Mouse (Mus musculus) layer of hippocampus, adult 8-10 months (tissue): ENCODE measurements around the gene Tgif1. TPM values are rescaled to one million over a fixed set of nuclear protein-coding genes. Genes with fewer than 3 reads are reported as not detected.
A peak's percentile ranks its signal among the peaks of the same experiment; 100 is the strongest.
"Not testable (repeated sequence)": the region's sequence is repeated elsewhere in the genome, so short reads cannot be mapped to it uniquely, and the experiment has no call there.

ENCODE experiments used
- DNase-seq, 2 experiments: peaks; one replicate each; pipeline ENCODE4 v3.0.0; 2022; ENCODE audit warnings: low spot score in 2 of 2
- total RNA-seq, 4 experiments: library from RNA; stranded (reverse); gene quantifications; 2 replicates each; pipeline ENCODE4 v1.2.4; 2022

Tgif1 gene
- total RNA-seq, 4 experiments from 2014 or later: 1.8 to 9.1 (median 5.3) TPM

DNA sequence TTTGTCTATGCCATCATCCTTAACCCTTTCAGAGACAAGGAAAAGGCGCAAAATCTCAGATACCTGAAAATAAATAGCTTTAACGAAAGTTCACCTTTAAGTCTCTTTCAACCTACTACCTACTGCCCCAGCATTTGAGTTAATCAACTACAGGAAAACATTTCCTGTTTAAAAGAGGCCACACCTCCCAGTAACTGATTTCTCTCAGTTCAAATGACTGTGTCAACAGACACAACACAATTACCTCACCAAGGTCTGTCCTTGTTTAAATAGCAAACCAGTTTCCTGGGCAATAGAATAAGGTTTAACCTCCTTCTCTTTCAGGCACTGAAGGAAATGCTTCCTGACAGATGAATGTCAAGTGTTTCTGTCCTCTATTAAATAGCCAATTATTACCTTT, 7.8 kb downstream of the Tgif1 start:
- DNase-seq: no peak

DNA sequence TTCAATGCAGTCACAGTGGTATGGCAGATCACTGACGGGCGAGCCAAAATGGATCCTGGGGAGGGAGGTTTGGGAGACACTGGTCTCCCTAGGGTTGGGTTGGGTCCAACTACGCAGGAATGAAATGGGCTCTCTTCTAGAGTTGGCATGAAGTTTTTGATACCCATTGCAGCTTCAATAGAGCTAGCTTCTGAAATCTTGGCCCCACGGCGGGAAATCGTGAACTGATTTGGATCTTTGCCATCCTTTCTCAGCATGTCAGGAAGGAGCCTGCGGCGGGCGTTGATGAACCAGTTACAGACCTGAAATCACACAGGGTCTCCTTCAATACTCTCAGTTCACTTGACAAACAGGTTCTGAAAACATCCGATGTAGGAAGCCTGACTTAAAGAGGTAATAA, 8.4 kb downstream of the Tgif1 start:
- DNase-seq: no peak

- DNase-seq: no peak
Observed at GRCm38 (mm10) chr17:70843252-70843651, 10.1 kb downstream of the Tgif1 start.

- DNase-seq: no peak
Observed at GRCm38 (mm10) chr17:70838533-70838932, 14.8 kb downstream of the Tgif1 start.

GRCm38 (mm10) chr17:70838031-70838430, 15.3 kb downstream of the Tgif1 start:
- DNase-seq: no peak

DNA sequence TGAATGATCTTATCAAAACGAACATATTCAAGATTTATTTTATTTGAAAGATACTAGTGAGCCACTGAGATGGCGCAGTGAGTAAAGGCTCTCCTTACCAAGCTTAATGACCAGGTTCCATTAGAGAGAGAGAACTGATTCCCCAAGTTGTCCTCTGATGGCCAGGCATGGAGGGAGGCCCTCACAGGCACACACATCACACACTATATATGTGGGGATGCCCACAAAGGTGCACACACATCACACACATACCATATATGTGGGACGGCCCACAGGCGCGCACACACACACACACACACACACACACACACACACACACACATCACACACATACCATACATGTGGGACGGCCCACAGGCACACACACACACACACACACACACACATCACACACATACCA, 15.9 kb downstream of the Tgif1 start:
- not testable (repeated sequence) for DNase-seq

GRCm38 (mm10) chr17:70836820-70837219, 16.5 kb downstream of the Tgif1 start:
- no peak for DNase-seq

DNA sequence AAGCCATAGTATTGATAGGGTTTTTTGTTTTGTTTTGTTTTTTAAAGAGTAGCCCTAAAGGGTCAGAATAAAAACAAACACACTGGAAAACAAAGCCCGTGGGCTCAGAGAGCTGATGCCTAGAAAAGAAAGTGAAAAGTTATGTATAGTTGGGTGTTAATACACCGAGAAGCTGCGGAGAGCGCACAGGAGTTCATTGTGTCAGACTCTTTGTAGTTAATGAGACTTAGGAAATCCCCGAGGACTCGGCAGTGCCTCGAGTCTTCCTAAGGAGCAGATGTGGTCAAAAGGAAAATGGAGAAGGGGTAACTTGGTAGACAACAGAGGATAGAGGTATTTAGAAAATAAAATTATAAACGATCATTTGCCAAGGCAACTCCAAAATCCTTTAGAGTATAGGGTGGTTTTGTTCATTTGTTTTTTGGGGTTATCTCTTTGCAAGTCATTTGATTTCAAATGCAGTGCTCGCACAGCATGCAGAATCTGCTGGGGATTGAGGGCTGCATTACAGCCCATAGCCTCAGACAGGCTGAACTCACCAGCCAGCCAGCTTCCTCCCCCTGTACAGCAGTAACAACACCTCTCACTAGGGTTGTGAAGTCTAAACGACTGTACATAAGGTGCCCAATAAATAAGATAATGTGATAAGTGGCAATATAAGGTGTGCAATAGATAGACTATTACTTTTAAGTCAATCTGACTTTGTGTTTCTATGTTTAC, 18.1 kb downstream of the Tgif1 start:
- DNase-seq: no peak

- DNase-seq: no peak
Observed at GRCm38 (mm10) chr17:70834430-70834965, 18.8 kb downstream of the Tgif1 start.

DNA sequence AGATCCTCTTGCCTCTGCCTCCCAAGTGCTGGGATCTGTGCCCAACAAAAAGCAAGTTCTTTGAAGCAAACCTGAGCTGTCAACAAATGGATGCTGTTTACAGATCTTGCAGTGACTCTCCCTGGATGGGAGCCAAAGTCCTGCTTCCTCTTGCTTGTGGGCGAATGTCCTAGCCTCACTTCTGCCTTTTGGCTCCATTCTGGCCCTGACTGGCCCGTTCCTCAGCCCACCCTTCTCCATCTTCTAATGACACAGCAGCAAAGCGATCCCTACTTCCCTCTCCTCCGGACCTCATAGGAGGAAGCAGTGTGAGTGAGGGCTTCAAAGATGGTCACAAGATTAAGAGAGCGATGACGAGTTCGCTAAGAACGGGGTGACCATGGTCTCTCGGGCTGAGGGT, 20.8 kb downstream of the Tgif1 start:
- DNase-seq: no peak

GRCm38 (mm10) chr17:70831591-70831990, 21.8 kb downstream of the Tgif1 start:
- no peak for DNase-seq

DNA sequence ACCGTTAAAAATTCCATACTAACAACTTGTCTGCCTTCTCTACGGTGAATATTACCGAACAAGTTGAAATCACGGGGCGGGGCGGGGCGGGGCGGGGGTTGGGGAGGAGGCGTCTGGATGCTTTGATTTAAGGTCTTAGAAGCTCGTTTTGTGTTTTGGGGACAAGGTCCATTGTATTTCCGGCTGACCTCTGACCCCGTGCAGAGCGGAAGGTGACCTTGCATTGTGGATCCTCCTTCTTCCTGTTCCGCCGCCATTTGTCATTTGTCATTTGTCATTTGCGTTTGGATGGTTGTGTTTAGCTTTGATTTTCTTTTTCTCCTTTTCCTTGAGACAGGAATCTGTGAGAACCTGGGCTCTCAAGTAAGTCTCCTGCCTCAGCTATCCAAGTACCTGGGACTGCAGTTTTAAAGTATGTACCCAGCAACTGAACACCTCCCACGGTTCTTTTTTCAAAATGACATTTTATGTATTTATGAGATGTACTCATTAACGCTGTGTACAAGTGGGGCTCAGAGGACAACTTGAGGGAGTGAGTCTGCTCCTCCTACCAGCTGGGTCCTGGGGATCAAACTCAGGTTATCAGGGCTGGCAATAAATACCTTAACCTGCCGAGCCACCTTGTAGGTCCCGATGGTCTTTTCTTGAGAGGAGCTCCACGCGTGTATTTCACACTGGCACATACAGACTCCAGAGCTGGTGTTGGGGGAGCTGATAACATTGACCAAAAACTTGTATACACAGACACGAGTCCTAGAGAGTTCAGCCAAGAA, 23.2 kb downstream of the Tgif1 start:
- no peak for DNase-seq

DNA sequence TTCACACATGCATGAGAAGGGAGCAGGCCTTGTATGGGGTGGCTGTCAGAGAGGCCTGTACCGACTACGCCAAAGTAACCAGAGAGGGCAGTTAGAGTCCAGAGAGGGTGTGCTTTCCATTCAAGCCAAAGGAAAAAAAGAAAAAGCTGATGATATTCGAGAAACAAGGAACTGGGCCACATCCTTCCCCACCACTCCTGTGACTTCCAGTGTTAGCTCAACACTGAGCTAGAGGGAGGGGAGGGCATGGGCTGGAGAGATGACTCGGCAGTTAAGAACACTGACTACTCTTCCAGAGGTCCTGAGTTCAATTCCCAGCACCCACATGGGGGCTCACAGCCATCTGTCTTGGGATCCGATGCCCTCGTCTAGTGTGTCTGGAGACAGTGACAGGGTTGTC, 24.1 kb downstream of the Tgif1 start:
- DNase-seq: no peak

GRCm38 (mm10) chr17:70828569-70828968, 24.8 kb downstream of the Tgif1 start:
- DNase-seq: no peak

DNA sequence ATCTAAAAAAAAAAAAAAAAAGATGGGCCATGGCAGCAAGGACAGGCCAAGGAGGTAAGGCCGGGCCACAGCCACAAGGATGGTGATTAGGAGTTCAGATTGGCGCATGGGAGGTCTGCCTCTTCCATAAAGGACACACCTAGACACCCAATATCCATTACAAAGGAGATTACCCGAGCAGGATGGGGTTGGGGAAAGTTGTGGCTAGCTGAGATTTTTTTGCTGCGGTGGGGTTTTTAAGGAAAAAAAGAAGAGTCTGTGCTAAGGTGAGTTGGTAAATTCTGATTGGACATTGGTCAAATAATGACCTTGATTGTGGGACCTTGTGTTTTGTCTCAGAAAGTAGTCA, 25.2 kb downstream of the Tgif1 start:
- DNase-seq: no peak

DNA sequence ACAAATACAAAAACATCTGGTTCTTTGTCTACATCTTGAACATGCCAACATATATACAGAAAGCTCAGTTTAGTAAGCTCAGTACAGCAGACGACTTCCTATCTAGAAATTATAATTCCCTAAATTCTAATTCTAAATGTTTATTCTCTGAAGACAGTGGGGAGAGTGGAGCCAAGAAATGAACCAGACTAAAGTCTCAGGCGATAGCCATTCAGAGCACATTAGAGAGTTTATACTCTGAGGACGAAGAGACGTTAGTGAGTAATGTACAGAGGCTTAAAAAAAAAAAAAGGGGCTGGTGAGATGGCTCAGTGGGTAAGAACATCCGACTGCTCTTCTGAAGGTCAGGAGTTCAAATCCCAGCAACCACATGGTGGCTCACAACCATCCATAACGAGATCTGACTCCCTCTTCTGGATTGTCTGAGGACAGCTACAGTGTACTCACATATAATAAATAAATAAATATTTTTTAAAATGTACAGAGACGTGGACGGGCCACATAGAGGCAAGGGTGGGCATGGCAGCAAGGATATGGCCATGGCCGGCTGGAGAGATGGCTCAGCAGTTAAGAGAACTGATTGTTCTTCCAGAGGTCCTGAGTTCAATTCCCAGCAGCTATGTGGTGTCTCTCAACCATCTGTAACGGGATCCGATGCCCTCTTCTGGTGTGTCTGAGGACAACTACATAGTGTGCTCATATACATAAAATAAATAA, 25.7 kb downstream of the Tgif1 start:
- not testable (repeated sequence) for DNase-seq

GRCm38 (mm10) chr17:70826227-70826626, 27.1 kb downstream of the Tgif1 start:
- DNase-seq: peak; percentile 77 to 79

GRCm38 (mm10) chr17:70823083-70823482, 30.3 kb downstream of the Tgif1 start:
- DNase-seq: no peak

GRCm38 (mm10) chr17:70817862-70818451, 35.4 kb downstream of the Tgif1 start:
- DNase-seq: no peak

DNA sequence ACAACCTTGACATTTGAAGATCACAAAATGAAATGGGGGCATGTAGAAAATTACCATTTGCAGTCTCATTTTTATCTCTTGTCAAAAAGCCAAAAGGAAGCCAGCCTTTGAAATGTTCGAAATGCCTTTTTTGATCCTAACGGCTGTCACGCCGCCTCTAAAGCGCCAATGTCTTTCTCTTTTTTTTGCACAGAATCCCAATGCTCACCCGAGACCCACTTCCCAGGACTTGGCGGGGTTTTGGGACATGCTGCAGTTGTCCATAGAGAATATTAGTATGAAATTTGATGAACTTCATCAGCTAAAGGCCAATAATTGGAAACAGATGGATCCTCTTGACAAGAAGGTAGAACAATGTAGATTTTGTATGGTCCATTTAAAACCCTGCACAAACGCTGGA, 38.3 kb downstream of the Tgif1 start:
- DNase-seq: no peak

GRCm38 (mm10) chr17:70810795-70811194, 42.6 kb downstream of the Tgif1 start:
- DNase-seq: no peak

DNA sequence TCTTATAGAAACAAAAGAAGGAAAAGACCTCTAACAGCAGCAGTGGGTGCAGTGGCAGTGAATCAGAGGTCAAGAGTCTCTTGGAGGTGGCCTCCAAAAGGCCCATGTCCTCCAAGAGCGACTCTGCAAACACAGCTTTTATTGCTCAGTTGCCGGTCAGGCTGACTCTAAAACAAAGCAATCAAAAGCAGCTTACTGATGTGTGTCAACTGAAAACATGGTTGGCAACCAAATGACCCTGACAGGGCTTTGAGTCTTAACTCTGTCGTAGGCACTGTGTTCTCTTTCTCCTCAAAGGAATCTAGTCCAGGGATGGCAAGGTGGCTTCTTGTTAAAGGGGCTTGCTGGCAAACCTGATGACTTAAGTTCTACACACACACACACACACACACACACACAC, 43.6 kb downstream of the Tgif1 start:
- DNase-seq: no peak
